Mouse (Mus musculus): ENCODE data around the gene Hesx1. TPM values are rescaled to one million over a fixed set of nuclear protein-coding genes. Genes with fewer than 3 reads are reported as not detected.

The Hesx1 gene
- polyA plus RNA-seq, 1 experiment from 2014 or later, result 0.20 TPM

GRCm38 (mm10) chr14:27013658-27014057 is 19.4 kb downstream of the Hesx1 start:
- Histone ChIP-seq H3K9ac (replicated peaks) (no peak overlapping the region), H3K4me1 (no peaks in the 10 kb centered on the region), H3K4me2 (no peak overlapping the region), H3K27me3 (replicated peaks) (no peaks in the 10 kb centered on the region), H3K27ac (replicated peaks) (no peak overlapping the region), H3K9me3 (replicated peaks) (no peaks in the 10 kb centered on the region), H3K36me3 (no peaks in the 10 kb centered on the region), H3K4me3 (replicated peaks) (no peak overlapping the region)
- 86% methylated on average over 4 of the region's 4 CpGs for WGBS
- ATAC-seq (ENCODE audit: low FRiP score), result no peak

GRCm38 (mm10) chr14:27017936-27018335 is 23.7 kb downstream of the Hesx1 start:
- Histone ChIP-seq H3K36me3 (no peaks in the 10 kb centered on the region), H3K27ac (replicated peaks) (no peak overlapping the region), H3K4me2 (no peak overlapping the region), H3K9me3 (replicated peaks) (no peaks in the 10 kb centered on the region), H3K4me1 (no peaks in the 10 kb centered on the region), H3K9ac (replicated peaks) (no peak overlapping the region), H3K4me3 (replicated peaks) (no peak overlapping the region), H3K27me3 (replicated peaks) (no peaks in the 10 kb centered on the region)
- 90% methylated on average over 2 of the region's 2 CpGs for WGBS
- ATAC-seq (ENCODE audit: low FRiP score), result no peak

DNA sequence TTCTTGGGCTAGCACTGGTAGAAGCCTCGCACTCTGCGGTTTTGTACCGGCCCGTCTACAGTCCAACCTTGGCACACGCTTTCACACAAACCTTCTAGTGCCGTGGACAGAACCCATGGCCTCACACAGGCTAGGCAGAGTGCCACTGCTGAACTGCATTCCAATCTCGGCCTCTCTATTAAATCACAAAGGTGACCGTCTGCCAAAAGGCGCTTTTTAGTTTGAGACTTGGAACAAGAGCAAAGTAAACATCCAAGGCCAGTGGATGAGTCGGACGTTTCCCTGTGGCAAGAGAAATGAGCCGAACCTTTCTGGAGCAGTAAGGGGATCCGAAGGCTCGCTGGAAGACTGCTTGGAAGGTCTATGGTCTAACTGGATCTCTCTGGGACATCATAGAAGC is 25.6 kb downstream of the Hesx1 start:
- H3K36me3 ChIP-seq, result no peaks in the 10 kb centered on the region
- 82% methylated on average over 14 of the region's 14 CpGs for WGBS
- H3K4me2 ChIP-seq, result no peak overlapping the region
- no peak overlapping the region for H3K27ac ChIP-seq (replicated peaks)
- H3K9ac ChIP-seq (replicated peaks), result no peak overlapping the region
- H3K9me3 ChIP-seq (replicated peaks), result no peaks in the 10 kb centered on the region
- no peaks in the 10 kb centered on the region for H3K4me1 ChIP-seq
- ATAC-seq (ENCODE audit: low FRiP score), result no peak
- H3K4me3 ChIP-seq (replicated peaks), result no peak overlapping the region
- H3K27me3 ChIP-seq (replicated peaks), result no peaks in the 10 kb centered on the region

DNA sequence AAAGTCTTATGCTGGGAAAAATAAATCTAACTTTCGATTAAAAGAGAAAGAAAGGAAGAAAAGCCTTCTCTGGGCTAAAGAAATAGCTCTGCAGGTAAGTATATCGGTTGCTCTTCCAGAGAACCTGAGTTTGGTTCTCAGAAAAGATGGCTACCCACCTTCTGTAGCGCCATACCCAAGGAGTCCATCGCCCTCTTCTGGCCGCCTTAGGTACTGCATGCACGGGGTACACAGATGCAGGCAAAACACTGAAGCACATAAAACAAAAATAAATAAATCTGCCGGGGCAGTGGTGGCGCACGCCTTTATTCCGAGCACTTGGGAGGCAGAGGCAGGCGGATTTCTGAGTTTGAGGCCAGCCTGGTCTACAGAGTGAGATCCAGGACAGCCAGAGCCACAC is 28.7 kb downstream of the Hesx1 start:
- Histone ChIP-seq H3K9ac (replicated peaks) (no peak overlapping the region), H3K4me2 (no peak overlapping the region), H3K27me3 (replicated peaks) (no peaks in the 10 kb centered on the region), H3K4me3 (replicated peaks) (no peak overlapping the region), H3K4me1 (no peaks in the 10 kb centered on the region), H3K27ac (replicated peaks) (no peak overlapping the region), H3K36me3 (no peaks in the 10 kb centered on the region), H3K9me3 (replicated peaks) (no peaks in the 10 kb centered on the region)
- ATAC-seq (ENCODE audit: low FRiP score), result no peak
- WGBS, result 46% methylated on average over 11 of the region's 11 CpGs

GRCm38 (mm10) chr14:27024664-27025063 is 30.4 kb downstream of the Hesx1 start:
- 85% methylated on average over 4 of the region's 4 CpGs for WGBS
- H3K27me3 ChIP-seq (replicated peaks), result no peaks in the 10 kb centered on the region

GRCm38 (mm10) chr14:27029771-27030173 is 35.6 kb downstream of the Hesx1 start:
- Histone ChIP-seq H3K27me3 (replicated peaks) (no peaks in the 10 kb centered on the region), H3K9ac (replicated peaks) (0 out of 2 replicates have a peak overlapping the region, but pooled peaks have one; percentile 20), H3K9me3 (replicated peaks) (no peaks in the 10 kb centered on the region), H3K4me1 (peaks cover 3% of the 10 kb centered on the region), H3K4me3 (replicated peaks) (no peak overlapping the region), H3K27ac (replicated peaks) (peak overlapping the region; percentile 65), H3K36me3 (no peaks in the 10 kb centered on the region), H3K4me2 (peak overlapping the region; percentile 41)
- 4% methylated on average over 15 of the region's 15 CpGs for WGBS
- ATAC-seq (ENCODE audit: low FRiP score), result peak; percentile 73

More at GRCm38 (mm10) chr14:27024664-27025063, 30.4 kb downstream of the Hesx1 start:
- Histone ChIP-seq H3K9ac (replicated peaks) (no peak overlapping the region), H3K36me3 (no peaks in the 10 kb centered on the region), H3K4me1 (peaks cover 3% of the 10 kb centered on the region), H3K9me3 (replicated peaks) (no peaks in the 10 kb centered on the region), H3K27ac (replicated peaks) (no peak overlapping the region), H3K4me3 (replicated peaks) (no peak overlapping the region), H3K4me2 (no peak overlapping the region)
- ATAC-seq (ENCODE audit: low FRiP score), result no peak

DNA sequence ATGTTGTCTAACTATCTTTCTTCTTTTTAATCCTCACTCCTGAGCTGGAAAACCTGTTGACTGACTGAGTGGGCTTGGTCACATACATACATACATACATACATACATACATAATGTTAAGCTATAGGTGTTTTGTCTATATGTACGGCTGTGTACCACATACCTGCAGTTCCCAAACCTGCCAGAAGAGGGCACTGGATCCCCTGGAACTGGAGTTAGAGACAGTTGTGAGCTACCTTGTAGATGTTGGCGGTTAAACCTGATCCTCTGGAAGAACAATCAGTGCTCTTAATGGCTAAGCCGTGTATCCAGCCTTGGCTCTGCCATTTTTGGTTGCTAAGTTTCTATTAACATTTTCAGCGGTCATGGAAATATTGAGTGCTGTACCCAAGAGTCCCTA is 36.9 kb downstream of the Hesx1 start:
- Histone ChIP-seq H3K36me3 (no peaks in the 10 kb centered on the region), H3K9ac (replicated peaks) (no peak overlapping the region), H3K4me2 (no peak overlapping the region), H3K27ac (replicated peaks) (no peak overlapping the region), H3K4me3 (replicated peaks) (no peak overlapping the region), H3K27me3 (replicated peaks) (no peaks in the 10 kb centered on the region), H3K4me1 (peaks cover 3% of the 10 kb centered on the region), H3K9me3 (replicated peaks) (no peaks in the 10 kb centered on the region)
- 12% methylated on average over 4 of the region's 4 CpGs for WGBS
- ATAC-seq (ENCODE audit: low FRiP score), result no peak

DNA sequence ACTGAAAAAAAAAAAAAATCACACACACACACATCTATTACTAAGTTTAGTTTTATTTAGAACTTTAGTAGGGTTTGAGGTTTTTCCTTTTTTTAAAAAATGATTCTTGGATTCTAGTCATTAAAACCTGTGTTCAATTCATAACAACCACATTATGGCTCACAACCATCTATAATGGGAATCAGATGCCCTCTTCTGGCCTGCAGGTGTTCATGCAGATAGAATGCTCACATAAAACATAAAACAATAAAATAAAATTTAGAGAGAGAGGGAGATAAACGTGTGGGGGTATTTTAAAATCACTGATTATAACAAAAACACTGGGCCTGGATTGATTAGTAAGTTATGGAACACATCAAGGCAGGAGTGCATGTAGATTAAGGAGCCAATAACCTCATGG is 43.3 kb downstream of the Hesx1 start:
- Histone ChIP-seq H3K4me1 (peaks cover 17% of the 10 kb centered on the region), H3K36me3 (no peaks in the 10 kb centered on the region), H3K27me3 (replicated peaks) (peaks cover 14% of the 10 kb centered on the region), H3K4me2 (no peak overlapping the region), H3K9ac (replicated peaks) (no peak overlapping the region), H3K4me3 (replicated peaks) (no peak overlapping the region), H3K27ac (replicated peaks) (no peak overlapping the region), H3K9me3 (replicated peaks) (no peaks in the 10 kb centered on the region)
- no peak for ATAC-seq (ENCODE audit: low FRiP score)
- WGBS, result 76% methylated on average over 1 of the region's 1 CpGs

- Histone ChIP-seq H3K27ac (replicated peaks) (peak within 1 kb of the TSS; percentile 76), H3K36me3 (no peaks in the 10 kb centered on the region), H3K4me2 (peak within 1 kb of the TSS; percentile 99), H3K9me3 (replicated peaks) (no peaks in the 10 kb centered on the region), H3K4me3 (replicated peaks) (peak within 1 kb of the TSS; percentile 98), H3K27me3 (replicated peaks) (peaks cover 14% of the 10 kb centered on the region), H3K4me1 (peaks cover 19% of the 10 kb centered on the region), H3K9ac (replicated peaks) (peak within 1 kb of the TSS; percentile 75)
- ATAC-seq (ENCODE audit: low FRiP score), result peak; percentile 95
- under 1% methylated on average over 28 of the region's 29 CpGs for WGBS
Observed at GRCm38 (mm10) chr14:27038783-27039182, 44.6 kb downstream of the Hesx1 start, which contains the start of gene Il17rd. Il17rd (plus strand) TSS chr14:27038941.

DNA sequence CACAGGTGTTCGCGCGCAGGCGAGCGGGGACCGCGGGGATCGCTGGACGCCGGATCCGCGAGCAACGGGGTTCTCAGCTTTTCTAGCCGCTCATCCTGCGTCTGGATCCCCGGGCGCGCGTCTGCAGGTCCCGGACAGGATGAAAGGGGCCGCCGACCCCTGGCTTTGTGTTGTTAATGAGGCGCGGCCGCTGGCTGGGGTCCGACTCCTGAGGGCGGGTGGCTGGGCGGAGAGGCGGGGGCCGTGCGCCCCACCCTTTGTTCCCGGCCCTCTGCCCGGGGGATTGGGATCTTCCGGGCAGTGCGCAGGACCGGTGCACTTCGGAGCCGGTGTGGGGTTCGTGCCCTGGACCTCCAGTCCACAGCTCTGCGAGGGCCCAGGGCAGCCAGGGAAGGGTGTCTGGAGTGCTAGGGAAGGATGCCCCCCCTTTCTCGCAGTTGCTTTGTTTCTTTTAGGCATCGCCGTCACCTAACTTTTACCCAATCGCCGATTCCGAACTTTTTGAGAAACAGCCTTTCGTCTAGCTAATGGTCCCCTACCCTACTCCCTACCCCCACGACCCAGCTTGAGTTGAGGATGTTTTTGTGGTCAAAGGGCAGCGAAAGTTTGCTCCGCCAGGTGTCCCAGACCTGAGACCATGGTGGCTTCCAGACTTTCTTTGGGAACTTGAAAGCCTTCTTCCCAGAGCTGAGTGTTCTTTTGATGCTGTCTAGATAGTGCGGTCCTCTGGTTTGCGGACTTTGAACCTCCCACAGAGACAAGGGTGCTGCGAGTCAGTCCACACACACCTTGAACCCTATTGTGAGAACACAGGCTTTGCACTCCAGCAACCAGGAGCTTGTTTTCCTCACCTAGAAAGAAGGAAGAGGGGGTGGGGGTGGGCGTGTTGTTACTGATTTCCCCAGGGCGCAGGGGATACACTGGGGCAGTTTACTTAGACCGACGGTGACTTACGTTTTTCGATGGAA is 45.3 kb downstream of the Hesx1 start:
- peak; percentile 74 for ATAC-seq (ENCODE audit: low FRiP score)
- peak overlapping the region; percentile 75 for H3K9ac ChIP-seq (replicated peaks)
- H3K4me1 ChIP-seq, result peaks cover 24% of the 10 kb centered on the region
- H3K27me3 ChIP-seq (replicated peaks), result peaks cover 14% of the 10 kb centered on the region
- peak overlapping the region; percentile 76 for H3K27ac ChIP-seq (replicated peaks)
- WGBS, result under 1% methylated on average over 59 of the region's 59 CpGs
- peak overlapping the region; percentile 99 for H3K4me2 ChIP-seq
- no peaks in the 10 kb centered on the region for H3K9me3 ChIP-seq (replicated peaks)
- peak overlapping the region; percentile 98 for H3K4me3 ChIP-seq (replicated peaks)
- H3K36me3 ChIP-seq, result no peaks in the 10 kb centered on the region

DNA sequence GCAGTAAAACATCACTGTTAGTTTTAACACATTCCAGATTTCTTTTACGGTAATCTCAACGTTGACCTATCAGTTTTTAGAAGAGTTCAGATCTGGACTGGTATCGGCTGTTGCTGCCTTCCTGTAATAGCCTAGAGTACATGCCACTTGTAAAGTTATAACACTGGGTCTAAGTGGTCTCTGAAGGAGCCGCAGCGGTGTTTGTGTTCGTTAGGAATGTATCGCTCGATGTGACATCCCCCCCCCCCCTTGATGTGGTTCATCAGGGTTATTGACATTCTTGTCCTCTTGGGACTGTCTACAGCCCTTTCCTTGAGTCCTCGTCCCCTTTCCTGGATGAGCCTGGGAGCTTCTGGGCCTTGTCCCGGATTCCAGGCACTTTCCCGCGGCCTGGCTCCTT is 46.2 kb downstream of the Hesx1 start:
- Histone ChIP-seq H3K4me3 (replicated peaks) (peak overlapping the region; percentile 98), H3K27ac (replicated peaks) (no peak overlapping the region), H3K4me2 (peak overlapping the region; percentile 99), H3K4me1 (peaks cover 31% of the 10 kb centered on the region), H3K36me3 (no peaks in the 10 kb centered on the region), H3K9ac (replicated peaks) (no peak overlapping the region), H3K9me3 (replicated peaks) (no peaks in the 10 kb centered on the region), H3K27me3 (replicated peaks) (peaks cover 14% of the 10 kb centered on the region)
- ATAC-seq (ENCODE audit: low FRiP score), result no peak
- 12% methylated on average over 12 of the region's 12 CpGs for WGBS
